Mouse (Mus musculus): ENCODE measurements at regions not wholly inside any gene's neighbourhood (a gene's known extent, or its start where the extent isn't known, plus 50 kb on each side); places are given as distances from the start of the nearest gene placed in this dataset.

DNA sequence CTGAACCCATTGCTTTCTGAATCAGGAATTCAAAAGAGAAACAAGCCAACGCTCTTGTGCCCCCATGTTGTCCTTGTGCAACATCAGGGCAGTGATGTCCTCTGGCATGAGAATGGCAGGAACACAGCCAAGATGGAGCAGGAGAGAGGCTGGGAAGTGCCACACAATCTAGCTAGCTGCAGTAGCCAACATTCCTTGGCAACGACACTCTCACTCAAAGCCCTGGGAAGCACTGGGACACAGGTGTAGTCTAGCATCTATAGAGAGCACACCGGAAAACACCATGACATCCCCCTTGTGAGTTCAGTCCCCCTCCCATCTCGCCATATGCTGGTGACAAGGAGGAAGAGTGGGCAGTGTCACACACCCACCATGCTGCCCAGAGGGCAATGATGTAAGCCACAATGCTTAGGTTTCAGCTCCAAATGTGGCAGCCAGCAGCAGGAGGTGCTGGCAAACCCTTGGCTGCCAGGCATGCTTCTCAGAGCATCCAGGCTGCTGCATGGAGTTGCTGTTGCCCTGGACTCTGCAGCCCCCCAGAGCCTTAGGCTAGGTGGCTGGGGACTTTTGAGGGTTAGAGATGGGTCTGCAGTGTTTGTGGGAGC lies 123.0 kb downstream of the Slc38a6 start:
- TF ChIP-seq CTCF (IDR thresholded peaks at IDR 0.05) (no peak), EP300 (IDR thresholded peaks at IDR 0.05) (no peak)
